Mouse (Mus musculus) forebrain, embryonic 16.5 days (tissue): Measurements from ENCODE around the gene Ssh1. TPM values are rescaled to one million over a fixed set of nuclear protein-coding genes. Genes with fewer than 3 reads are reported as not detected.
A peak's percentile ranks its signal among the peaks of the same experiment; 100 is the strongest.

Experiments used
- ATAC-seq: fragments of 200-750 bp; cut with Nextera tagmentation; 2 replicates; pipeline ENCODE4 v1.8.0; 2017; ENCODE audit warnings: mild to moderate bottlenecking, moderate library complexity
- H3K27ac ChIP-seq: fragments of 300-500 bp; sonication (generic); 2 replicates; pipeline ENCODE4 v1.5.1; 2014; ENCODE audit warnings: low read length, control low read depth
- H3K27me3 ChIP-seq: fragments of 300-500 bp; sonication (generic); replicated peaks from 2 replicates; pipeline ENCODE4 v1.6.1; 2014; ENCODE audit warnings: low read length; ENCODE audit not compliant: control insufficient read depth, insufficient read depth
- H3K36me3 ChIP-seq: fragments of 300-500 bp; sonication (generic); 2 replicates; pipeline ENCODE4 v1.6.1; 2014; ENCODE audit not compliant: control insufficient read depth, insufficient read depth
- H3K4me1 ChIP-seq: fragments of 300-500 bp; sonication (generic); replicated peaks from 2 replicates; pipeline ENCODE4 v1.6.1; 2014; ENCODE audit warnings: low read length; ENCODE audit not compliant: control insufficient read depth, insufficient read depth
- H3K4me2 ChIP-seq: fragments of 300-500 bp; sonication (generic); 2 replicates; pipeline ENCODE4 v1.6.1; 2014; ENCODE audit warnings: mild to moderate bottlenecking, low read length, control low read depth
- H3K4me3 ChIP-seq: fragments of 300-500 bp; sonication (generic); replicated peaks from 2 replicates; pipeline ENCODE4 v1.5.1; 2014; ENCODE audit warnings: mild to moderate bottlenecking, low read length, control low read depth
- H3K9ac ChIP-seq: fragments of 300-500 bp; sonication (generic); replicated peaks from 2 replicates; pipeline ENCODE4 v1.6.1; 2014; ENCODE audit warnings: low read depth, low read length, control low read depth
- H3K9me3 ChIP-seq: fragments of 300-500 bp; sonication (generic); 2 replicates; pipeline ENCODE4 v1.6.1; 2016; ENCODE audit warnings: low read length; ENCODE audit not compliant: control insufficient read depth
- WGBS: fragments of 180-500 bp; shearing (Covaris S2); extraction: QIAGEN DNeasy Blood & Tissue Kit; methylation state at CpG from one replicate; pipeline ENCODE4 v1.1.7; 2014; 5-methylcytosine and 5-hydroxymethylcytosine counted together
- polyA plus RNA-seq: library from polyadenylated mRNA; unstranded; fragments of >200 nt; fragmentation: Nextera tagmentation; extraction: Ambion mirVana; gene quantifications from 2 replicates; pipeline ENCODE4 v1.2.1, GENCODE M21; 2015

The Ssh1 gene
- polyA plus RNA-seq, 1 experiment from 2014 or later, result 12.4 TPM

GRCm38 (mm10) chr5:113974576-113974975 is 19.1 kb downstream of the Ssh1 start:
- no peak overlapping the region for H3K27ac ChIP-seq
- H3K4me1 ChIP-seq, result peaks cover 24% of the 10 kb centered on the region
- no peak overlapping the region for H3K4me2 ChIP-seq
- no peaks in the 10 kb centered on the region for H3K27me3 ChIP-seq
- H3K9ac ChIP-seq, result no peak overlapping the region
- WGBS, result 65% methylated on average over 15 of the region's 15 CpGs
- ATAC-seq, result no peak
- H3K9me3 ChIP-seq, result no peaks in the 10 kb centered on the region
- no peak overlapping the region for H3K4me3 ChIP-seq
- H3K36me3 ChIP-seq, result no peaks in the 10 kb centered on the region; the same call in 1 of the 2 replicates

DNA sequence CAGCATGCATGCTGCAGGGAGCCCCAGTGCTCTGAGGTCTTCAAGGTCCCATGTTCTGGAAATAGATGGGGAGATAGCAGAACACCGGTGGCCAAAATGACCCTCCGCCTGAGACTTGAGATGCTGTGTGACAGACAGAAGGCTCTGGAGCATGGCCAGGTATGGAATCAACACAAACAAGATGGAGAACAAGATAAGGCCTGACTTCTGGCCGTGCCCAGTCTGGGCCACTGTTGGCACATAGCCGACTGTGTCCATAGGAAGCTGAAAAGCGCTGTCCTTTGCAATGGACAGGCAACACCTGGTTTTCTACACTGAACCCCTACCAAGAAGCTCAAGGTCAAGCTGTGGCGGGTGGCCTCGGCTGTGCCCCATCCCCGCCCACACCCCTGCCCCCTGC is 19.9 kb downstream of the Ssh1 start:
- no peak overlapping the region for H3K9ac ChIP-seq
- no peaks in the 10 kb centered on the region; the same call in 1 of the 2 replicates for H3K36me3 ChIP-seq
- H3K27me3 ChIP-seq, result no peaks in the 10 kb centered on the region
- H3K4me3 ChIP-seq, result no peak overlapping the region
- no peak overlapping the region for H3K4me2 ChIP-seq
- peaks cover 24% of the 10 kb centered on the region for H3K4me1 ChIP-seq
- no peak for ATAC-seq
- 86% methylated on average over 8 of the region's 8 CpGs for WGBS
- H3K9me3 ChIP-seq, result no peaks in the 10 kb centered on the region
- H3K27ac ChIP-seq, result 0 out of 2 replicates have a peak overlapping the region, but pooled peaks have one; percentile 14

GRCm38 (mm10) chr5:113972589-113973515 is 20.8 kb downstream of the Ssh1 start:
- H3K27ac ChIP-seq, result peak overlapping the region; percentile 48

DNA sequence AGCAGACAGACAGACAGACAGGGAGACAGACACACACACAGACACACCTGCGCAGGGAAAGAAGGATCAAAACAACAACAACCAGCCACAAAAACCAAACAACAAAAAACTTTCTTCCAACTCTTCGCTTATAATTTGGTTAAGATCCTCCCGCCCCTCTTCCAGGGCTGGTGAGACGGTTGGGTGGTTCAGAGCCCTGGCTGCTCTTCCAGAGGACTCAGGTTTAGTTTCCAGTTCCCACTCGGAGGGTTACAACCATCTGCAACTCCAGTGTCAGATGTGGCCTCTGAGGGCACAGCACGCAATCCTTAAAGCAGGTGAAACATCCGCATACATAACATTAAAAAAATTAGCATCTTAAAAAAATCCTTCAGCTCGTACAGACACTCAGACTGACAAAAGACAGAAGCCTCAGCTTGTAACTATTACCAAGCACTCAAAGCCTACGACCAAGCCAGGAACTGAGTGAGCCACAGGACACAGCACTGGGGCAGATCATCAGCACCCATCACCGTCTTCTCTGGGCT is 22.2 kb downstream of the Ssh1 start:
- WGBS, result 79% methylated on average over 10 of the region's 10 CpGs
- Histone ChIP-seq H3K9ac (no peak overlapping the region), H3K9me3 (no peaks in the 10 kb centered on the region), H3K36me3 (peaks cover 4% of the 10 kb centered on the region), H3K4me3 (no peak overlapping the region), H3K4me1 (peaks cover 24% of the 10 kb centered on the region), H3K4me2 (no peak overlapping the region), H3K27me3 (no peaks in the 10 kb centered on the region), H3K27ac (no peak overlapping the region)
- ATAC-seq, result no peak

More at GRCm38 (mm10) chr5:113972589-113973515, 20.8 kb downstream of the Ssh1 start:
- peak overlapping the region; percentile 15 for H3K9ac ChIP-seq
- H3K4me1 ChIP-seq, result peaks cover 24% of the 10 kb centered on the region
- WGBS, result 11% methylated on average over 18 of the region's 18 CpGs
- ATAC-seq, result peak; percentile 84
- H3K4me3 ChIP-seq, result peak overlapping the region; percentile 3
- no peaks in the 10 kb centered on the region for H3K27me3 ChIP-seq
- H3K4me2 ChIP-seq, result peak overlapping the region; percentile 37
- H3K9me3 ChIP-seq, result no peaks in the 10 kb centered on the region
- H3K36me3 ChIP-seq, result no peaks in the 10 kb centered on the region; the same call in 1 of the 2 replicates

- peaks cover 15% of the 10 kb centered on the region for H3K36me3 ChIP-seq
- no peak overlapping the region for H3K9ac ChIP-seq
- no peaks in the 10 kb centered on the region for H3K27me3 ChIP-seq
- no peak overlapping the region for H3K4me2 ChIP-seq
- no peak overlapping the region for H3K4me3 ChIP-seq
- WGBS, result 66% methylated on average over 11 of the region's 11 CpGs
- no peaks in the 10 kb centered on the region for H3K9me3 ChIP-seq
- H3K27ac ChIP-seq, result no peak overlapping the region
- no peak for ATAC-seq
- H3K4me1 ChIP-seq, result peaks cover 11% of the 10 kb centered on the region
These were observed 25.3 kb downstream of the Ssh1 start for GRCm38 (mm10) chr5:113968371-113968770.

GRCm38 (mm10) chr5:113966452-113967150 is 27.1 kb downstream of the Ssh1 start:
- WGBS, result 93% methylated on average over 13 of the region's 13 CpGs
- Histone ChIP-seq H3K4me1 (no peaks in the 10 kb centered on the region), H3K4me2 (no peak overlapping the region), H3K4me3 (no peak overlapping the region), H3K36me3 (peaks cover 15% of the 10 kb centered on the region), H3K27me3 (no peaks in the 10 kb centered on the region), H3K27ac (no peak overlapping the region), H3K9ac (no peak overlapping the region), H3K9me3 (no peaks in the 10 kb centered on the region)
- no peak for ATAC-seq

DNA sequence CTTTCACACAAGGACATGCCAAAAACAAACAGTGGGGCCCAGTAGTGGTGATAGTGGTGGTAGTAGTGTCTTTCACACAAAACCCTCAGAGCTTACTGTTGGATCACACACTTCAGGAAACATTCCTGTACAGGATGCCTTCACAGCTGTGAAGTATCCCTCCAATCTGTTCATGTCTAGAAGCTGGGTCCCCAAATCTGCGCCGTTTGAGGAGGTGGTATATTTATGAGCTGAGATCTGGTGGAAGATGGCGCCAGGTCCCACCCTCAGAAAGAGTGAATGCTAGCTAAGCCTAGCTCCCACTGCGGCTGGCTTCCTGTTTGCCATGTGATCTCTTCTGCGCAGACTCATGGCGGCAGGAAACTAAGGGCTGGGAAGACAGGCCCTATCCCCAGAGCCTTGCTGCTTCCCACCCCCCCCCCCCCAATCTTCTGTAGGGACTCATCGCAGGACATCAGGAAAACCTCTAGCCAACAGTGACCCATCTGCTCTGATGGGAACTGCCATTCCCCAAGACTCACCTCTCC is 28.0 kb downstream of the Ssh1 start:
- H3K4me2 ChIP-seq, result no peak overlapping the region
- no peaks in the 10 kb centered on the region for H3K4me1 ChIP-seq
- H3K27me3 ChIP-seq, result no peaks in the 10 kb centered on the region
- no peaks in the 10 kb centered on the region for H3K9me3 ChIP-seq
- 98% methylated on average over 7 of the region's 7 CpGs for WGBS
- ATAC-seq, result no peak
- no peak overlapping the region for H3K27ac ChIP-seq
- no peak overlapping the region for H3K4me3 ChIP-seq
- peaks cover 15% of the 10 kb centered on the region for H3K36me3 ChIP-seq
- H3K9ac ChIP-seq, result no peak overlapping the region

DNA sequence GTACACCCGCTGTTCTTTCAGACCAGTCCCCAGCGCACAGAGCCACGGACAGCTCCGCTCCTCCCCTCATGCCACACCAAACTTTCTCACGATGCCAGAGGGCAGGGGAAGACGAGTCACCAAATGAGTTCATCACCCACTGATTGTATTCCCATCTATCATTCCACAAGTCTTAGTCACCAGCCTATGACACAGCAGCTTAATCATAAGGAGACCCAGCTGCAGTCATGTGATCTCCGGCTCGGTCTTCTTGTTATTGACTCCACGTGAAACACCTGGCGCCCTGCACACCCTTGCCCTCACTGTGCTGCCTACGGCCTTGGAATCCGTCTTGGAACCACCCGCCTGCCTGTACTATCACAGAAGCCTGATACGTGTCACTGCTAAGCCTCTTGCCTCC is 28.7 kb downstream of the Ssh1 start:
- peaks cover 15% of the 10 kb centered on the region for H3K36me3 ChIP-seq
- no peak overlapping the region for H3K27ac ChIP-seq
- no peak overlapping the region for H3K4me3 ChIP-seq
- H3K9me3 ChIP-seq, result no peaks in the 10 kb centered on the region
- no peaks in the 10 kb centered on the region for H3K4me1 ChIP-seq
- WGBS, result 92% methylated on average over 14 of the region's 14 CpGs
- H3K9ac ChIP-seq, result no peak overlapping the region
- H3K27me3 ChIP-seq, result no peaks in the 10 kb centered on the region
- no peak overlapping the region for H3K4me2 ChIP-seq
- no peak for ATAC-seq

DNA sequence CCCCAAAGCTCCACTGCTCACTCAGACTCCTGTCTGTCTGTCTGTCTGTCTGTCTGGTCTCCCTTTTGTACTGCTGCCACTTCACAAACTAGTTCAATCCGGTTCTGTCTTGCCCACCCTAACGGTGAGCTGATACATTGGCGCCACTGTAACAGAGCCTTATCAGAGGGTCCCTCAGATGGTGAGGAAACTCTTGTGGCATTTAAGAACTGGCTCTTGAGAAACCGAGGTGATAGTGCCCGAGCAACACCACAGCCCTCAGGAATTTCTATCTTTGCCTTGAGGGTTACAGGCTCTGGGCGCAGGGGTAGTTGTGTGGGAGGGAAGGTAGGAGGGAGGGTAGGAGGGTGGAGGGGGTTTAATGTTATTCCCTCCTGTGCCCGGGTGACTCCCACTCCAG is 31.9 kb downstream of the Ssh1 start:
- no peak overlapping the region for H3K27ac ChIP-seq
- no peaks in the 10 kb centered on the region for H3K9me3 ChIP-seq
- no peak overlapping the region for H3K9ac ChIP-seq
- no peak overlapping the region for H3K4me2 ChIP-seq
- peaks cover 13% of the 10 kb centered on the region for H3K36me3 ChIP-seq
- no peaks in the 10 kb centered on the region for H3K27me3 ChIP-seq
- ATAC-seq, result no peak
- 86% methylated on average over 7 of the region's 7 CpGs for WGBS
- H3K4me1 ChIP-seq, result no peaks in the 10 kb centered on the region
- H3K4me3 ChIP-seq, result no peak overlapping the region
